ENCODE assay signal across 9 mouse cellular contexts in genomic region chr7:139994676-139995075, GRCm38 (mm10). TPM values are rescaled to one million over a fixed set of nuclear protein-coding genes. Genes with fewer than 3 reads are reported as not detected.
DNase-seq lines count a peak whose midpoint lies in the region; ATAC-seq and TF ChIP-seq lines count a peak whose summit lies in the region.
"Had no signal": no experiment of that assay in that cellular context is flagged by ENCODE, and none has a peak within 500 bp of the region (broad histone marks: within the 10 kb centered on the region; RNA-seq: fewer than 3 reads in every experiment).

No protein-coding gene starts in this region.

- peaks cover 2% of the 10 kb centered on the region for H3K36me3 ChIP-seq in testis, adult 2 months (ENCODE audit: control insufficient read depth, insufficient read depth, low read length)

- H3K4me3 ChIP-seq in testis, adult 2 months (ENCODE audit: control insufficient read depth, low read depth, low read length) = no peak overlapping the region

- DNase-seq in left cerebral cortex, adult 18-20 months (ENCODE audit: low spot score in 2 of 2) = peak; percentile 53 to 78
- DNase-seq in left cerebral cortex, adult 11 months (ENCODE audit: low spot score) = no peak
- DNase-seq in Patski (ENCODE audit: low read depth, low spot score) = no peak
- DNase-seq in cerebellum, postnatal 25 days = peak; percentile 55 to 76
- DNase-seq in heart, adult 9 months (ENCODE audit: low spot score in 2 of 2) = peak; percentile 35 to 47
- DNase-seq in left cerebral cortex, adult 8-10 months (ENCODE audit: low spot score in 2 of 2) = peak; percentile 36 to 49

- H3K27ac ChIP-seq in testis, adult 2 months (ENCODE audit: control insufficient read depth, insufficient read depth, low read depth, low read length) = no peak overlapping the region

- ATAC-seq in Patski = peak; percentile 60
- peak; percentile 41; the same call in 1 of the 2 replicates for ATAC-seq in monocyte, adult 5-6 weeks (replicated peaks; ENCODE audit: insufficient number of reproducible peaks, low FRiP score, low TSS enrichment, poor library complexity, severe bottlenecking)

- no peaks in the 10 kb centered on the region for H3K4me1 ChIP-seq in testis, adult 2 months (ENCODE audit: control insufficient read depth, insufficient read depth, low read length)

- CTCF ChIA-PET in Patski (lab: Charles Lee) = interaction anchor here (0.7 to 7.4 kb wide), 16 partner anchors 8 to 311 kb away, joined by 3 to 113 read pairs (median 4); partner anchors contain the start of gene 6430531B16Rik

- POLR2A ChIA-PET in Patski (lab: Charles Lee) = no interaction called here

- no peak for TF ChIP-seq POLR2A in testis, adult 2 months (IDR thresholded peaks at IDR 0.05; ENCODE audit: control insufficient read depth, low read depth, low read length)

- TF ChIP-seq CTCF in Patski (IDR thresholded peaks at IDR 0.05) = no peak
- TF ChIP-seq CTCF in testis, adult 2 months (IDR thresholded peaks at IDR 0.05; ENCODE audit: control insufficient read depth, insufficient read depth, insufficient replicate concordance, low read depth, low read length) = peak; percentile 23; the same call in 1 of the 2 replicates

- in situ Hi-C loops in Patski (cut with MboI; ENCODE audit: low pct_unique_long_range_greater_than_20kb) = loop anchor here (5.0 to 10.0 kb wide), 2 partner anchors 32 to 90 kb away; no protein-coding TSS in a partner anchor

- no peaks in the 10 kb centered on the region for H3K27me3 ChIP-seq in Patski
- H3K27me3 ChIP-seq in testis, adult 2 months (ENCODE audit: control insufficient read depth, insufficient read depth, low read length) = no peaks in the 10 kb centered on the region

RNA-seq across cellular contexts. Expression of gene Adam8, which starts 2.3 kb away (rescaled TPM):
- total RNA-seq in left cerebral cortex, adult 18-20 months (2021) = 1 to 10 TPM; 3.3 TPM
- 1.4 TPM for polyA plus RNA-seq in Patski (2021)
- total RNA-seq in left cerebral cortex, adult 8-10 months (2022) = 1 to 10 TPM; 1.1 to 3.6 (median 1.9) TPM
- 10.2 to 54.2 TPM (median 40.8 TPM) in 3 replicates for total RNA-seq in monocyte, adult 5-6 weeks (2017)
- 6.9 and 7.0 TPM in 2 replicates for polyA plus RNA-seq in testis, adult 2 months (2012; rRNA removed)

RNA-seq across cellular contexts. Expression of gene 6430531B16Rik, which starts 16.1 kb away (rescaled TPM):
- total RNA-seq in left cerebral cortex, adult 18-20 months (2021) = 1 to 10 TPM in 1 of 2 experiments, under 1 TPM in 1; 0.96 to 1.7 TPM
- 0.18 TPM for polyA plus RNA-seq in Patski (2021)
- 1 to 10 TPM; 1.1 to 1.7 (median 1.2) TPM for total RNA-seq in left cerebral cortex, adult 8-10 months (2022)
- total RNA-seq in monocyte, adult 5-6 weeks (2017) = 1.5 TPM in 1 of 3 replicates, not detected in the others
- 108 and 114 TPM in 2 replicates for polyA plus RNA-seq in testis, adult 2 months (2012; rRNA removed)
- total RNA-seq: gastrocnemius, adult 8-10 months had no signal

RNA-seq across cellular contexts. Expression of gene Zfp511, which starts 41.5 kb away (rescaled TPM):
- total RNA-seq in left cerebral cortex, adult 18-20 months (2021) = 10 to 100 TPM; 22.2 to 26.3 TPM
- 28.8 TPM for polyA plus RNA-seq in Patski (2021)
- total RNA-seq in left cerebral cortex, adult 8-10 months (2022) = 10 to 100 TPM; 19.6 to 28.2 (median 23.3) TPM
- 27.4 to 31.4 TPM (median 27.6 TPM) in 3 replicates for total RNA-seq in monocyte, adult 5-6 weeks (2017)
- polyA plus RNA-seq in testis, adult 2 months (2012; rRNA removed) = 57.7 and 58.9 TPM in 2 replicates

RNA-seq across cellular contexts. Expression of gene Tubgcp2, which starts 41.8 kb away (rescaled TPM):
- 10 to 100 TPM; 34.5 to 36.1 TPM for total RNA-seq in left cerebral cortex, adult 18-20 months (2021)
- 29.2 TPM for polyA plus RNA-seq in Patski (2021)
- 10 to 100 TPM; 36.6 to 44.2 (median 42.8) TPM for total RNA-seq in left cerebral cortex, adult 8-10 months (2022)
- 16.3 to 28.9 TPM (median 26.9 TPM) in 3 replicates for total RNA-seq in monocyte, adult 5-6 weeks (2017)
- 60.3 and 67.5 TPM in 2 replicates for polyA plus RNA-seq in testis, adult 2 months (2012; rRNA removed)

RNA-seq across cellular contexts. Expression of gene Utf1, which starts 51.1 kb away (rescaled TPM):
- not detected for total RNA-seq in left cerebral cortex, adult 18-20 months (2021)
- not detected for polyA plus RNA-seq in Patski (2021)
- not detected for total RNA-seq in left cerebral cortex, adult 8-10 months (2022)
- not detected in 3 replicates for total RNA-seq in monocyte, adult 5-6 weeks (2017)
- polyA plus RNA-seq in testis, adult 2 months (2012; rRNA removed) = 1.5 and 2.1 TPM in 2 replicates
- total RNA-seq: gastrocnemius, adult 8-10 months had no signal

Comparison
In these comparisons a context has a peak if more than half of its experiments do, and no peak if none do; other contexts are left out.
1. DNase-seq: peak in left cerebral cortex, adult 18-20 months (2 of 2), cerebellum, postnatal 25 days (2 of 2), heart, adult 9 months (2 of 2) and left cerebral cortex, adult 8-10 months (2 of 2); none in left cerebral cortex, adult 11 months (single experiment) and Patski (single experiment).